Mouse (Mus musculus): Measurements from ENCODE around the gene Akr1e1. TPM values are rescaled to one million over a fixed set of nuclear protein-coding genes. Genes with fewer than 3 reads are reported as not detected.
A peak's percentile ranks its signal among the peaks of the same experiment; 100 is the strongest.
"Not testable (repeated sequence)": the region's sequence is repeated elsewhere in the genome, so short reads cannot be mapped to it uniquely, and the experiment has no call there.

Akr1e1 gene
- 21.1 and 25.3 TPM in 2 replicates for polyA plus RNA-seq (2012; rRNA removed)

DNA sequence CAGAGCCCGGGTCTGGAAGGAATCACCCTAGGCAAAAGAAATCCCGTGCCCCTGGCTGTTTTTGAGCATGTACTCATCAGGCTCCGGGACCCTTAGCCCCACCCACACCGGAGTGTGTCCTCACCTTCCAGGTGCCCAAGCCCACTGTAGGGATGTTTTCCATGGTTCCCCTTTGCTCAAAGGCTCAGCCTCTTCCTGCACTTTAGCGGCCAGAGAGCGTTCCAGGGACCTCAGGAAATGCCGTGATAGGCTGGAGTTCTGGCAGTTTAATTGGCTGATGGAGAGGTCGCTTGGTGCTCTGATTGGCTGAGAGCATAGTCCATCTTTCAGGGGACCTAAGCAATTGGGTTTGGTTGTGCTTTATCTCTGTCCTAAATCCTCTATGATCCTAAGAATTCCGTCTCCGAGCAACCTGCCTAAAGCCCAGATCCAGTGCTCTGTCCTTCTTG is at the start of gene Akr1e1:
Gene Akr1e1 (minus strand): TSS at position 214 of the 449 bp plus-strand sequence.
- 7% methylated on average over 10 of the region's 10 CpGs for WGBS
- no peaks in the 10 kb centered on the region for H3K27me3 ChIP-seq (ENCODE audit: control insufficient read depth, insufficient read depth, low read length)
- TF ChIP-seq POLR2A (IDR thresholded peaks at IDR 0.05; ENCODE audit: borderline replicate concordance, insufficient read depth, low read length): peak; percentile 61; the same call in 1 of the 2 replicates
- TF ChIP-seq CTCF (IDR thresholded peaks at IDR 0.05; ENCODE audit: borderline replicate concordance, insufficient read depth, low read depth, low read length): no peak
- 0 out of 2 replicates have a peak, but pooled peaks cover 2% of the 10 kb centered on the region for H3K4me1 ChIP-seq (ENCODE audit: control insufficient read depth, insufficient read depth, low read length)
- H3K4me3 ChIP-seq (replicated peaks; ENCODE audit: insufficient read depth, low read depth, low read length): peak within 1 kb of the TSS; percentile 93
- DNase-seq: peak; percentile 90 to 97
- H3K27ac ChIP-seq (ENCODE audit: insufficient read depth, low read length): peak within 1 kb of the TSS; percentile 76

DNA sequence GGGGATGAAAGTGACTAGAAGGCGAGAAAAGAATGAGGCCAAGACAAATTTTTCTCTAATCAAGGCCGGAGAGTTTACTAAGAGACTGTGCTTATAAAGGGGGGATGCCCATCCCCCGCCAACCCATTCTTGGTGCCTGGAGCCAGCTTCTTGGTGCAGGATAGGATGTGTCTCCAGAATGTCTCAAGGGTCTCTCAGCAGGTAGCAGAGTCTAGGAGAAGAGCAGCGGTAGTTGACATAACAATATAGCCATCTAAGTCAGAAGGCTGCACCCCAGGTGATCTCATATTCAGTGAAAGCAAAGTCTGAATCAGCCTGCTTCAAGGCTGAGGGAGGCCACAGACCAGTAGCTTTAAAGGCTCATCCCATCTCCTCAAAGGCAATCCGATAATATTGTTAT is 49.4 kb upstream of the Akr1e1 start:
- H3K4me1 ChIP-seq (ENCODE audit: control insufficient read depth, insufficient read depth, low read length): no peaks in the 10 kb centered on the region
- H3K27me3 ChIP-seq (ENCODE audit: control insufficient read depth, insufficient read depth, low read length): no peaks in the 10 kb centered on the region
- DNase-seq: no peak
- TF ChIP-seq POLR2A (IDR thresholded peaks at IDR 0.05; ENCODE audit: borderline replicate concordance, insufficient read depth, low read length) (no peak), CTCF (IDR thresholded peaks at IDR 0.05; ENCODE audit: borderline replicate concordance, insufficient read depth, low read depth, low read length) (no peak)
- H3K4me3 ChIP-seq (replicated peaks; ENCODE audit: insufficient read depth, low read depth, low read length): no peak overlapping the region
- 72% methylated on average over 5 of the region's 5 CpGs for WGBS
- no peak overlapping the region for H3K27ac ChIP-seq (ENCODE audit: insufficient read depth, low read length)

DNA sequence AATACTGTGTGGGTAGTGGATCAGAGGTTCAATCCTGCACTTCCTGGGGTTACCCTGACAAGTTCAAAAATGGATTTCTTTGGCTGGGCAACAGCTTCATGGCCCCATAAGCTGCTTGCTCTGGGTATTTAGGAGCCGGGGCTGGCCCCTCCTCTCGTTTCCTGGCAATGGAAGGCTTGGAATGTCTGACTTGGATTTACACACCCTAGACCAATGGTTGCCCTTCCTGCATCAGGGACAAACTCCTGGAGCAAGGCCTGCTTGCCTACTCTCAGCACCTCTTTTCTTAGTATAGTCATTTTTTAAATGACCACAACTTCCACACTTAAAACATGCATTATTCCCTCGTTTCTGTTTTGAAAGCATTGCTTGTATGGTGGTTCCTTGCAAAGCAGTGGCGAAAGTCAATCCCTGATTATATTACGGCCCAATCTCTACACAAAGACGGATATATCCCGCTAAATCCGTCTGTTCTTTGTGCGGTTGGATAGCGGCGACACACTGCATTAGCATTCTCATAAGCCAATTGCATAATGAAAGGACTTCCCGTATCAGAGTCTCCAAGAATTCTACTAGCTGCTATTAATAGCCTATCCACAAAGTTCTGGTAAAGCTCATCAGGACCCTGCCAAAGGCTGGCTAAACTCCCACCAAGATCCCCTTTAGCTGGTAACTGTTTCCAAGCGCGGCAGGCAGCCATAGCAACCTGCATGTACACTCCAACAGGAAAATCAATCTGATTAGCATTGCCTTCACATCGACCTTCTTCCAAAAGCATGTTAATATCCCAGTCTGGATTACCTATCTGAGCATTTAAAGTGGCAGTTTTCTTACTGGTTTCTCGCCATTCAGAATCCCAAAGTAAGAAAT is 47.5 kb upstream of the Akr1e1 start:
- no peak overlapping the region for H3K27ac ChIP-seq (ENCODE audit: insufficient read depth, low read length)
- no peaks in the 10 kb centered on the region for H3K27me3 ChIP-seq (ENCODE audit: control insufficient read depth, insufficient read depth, low read length)
- DNase-seq: no peak
- 78% methylated on average over 16 of the region's 16 CpGs for WGBS
- TF ChIP-seq CTCF (IDR thresholded peaks at IDR 0.05; ENCODE audit: borderline replicate concordance, insufficient read depth, low read depth, low read length) (no peak), POLR2A (IDR thresholded peaks at IDR 0.05; ENCODE audit: borderline replicate concordance, insufficient read depth, low read length) (no peak)
- H3K4me1 ChIP-seq (ENCODE audit: control insufficient read depth, insufficient read depth, low read length): no peaks in the 10 kb centered on the region
- no peak overlapping the region for H3K4me3 ChIP-seq (replicated peaks; ENCODE audit: insufficient read depth, low read depth, low read length)

DNA sequence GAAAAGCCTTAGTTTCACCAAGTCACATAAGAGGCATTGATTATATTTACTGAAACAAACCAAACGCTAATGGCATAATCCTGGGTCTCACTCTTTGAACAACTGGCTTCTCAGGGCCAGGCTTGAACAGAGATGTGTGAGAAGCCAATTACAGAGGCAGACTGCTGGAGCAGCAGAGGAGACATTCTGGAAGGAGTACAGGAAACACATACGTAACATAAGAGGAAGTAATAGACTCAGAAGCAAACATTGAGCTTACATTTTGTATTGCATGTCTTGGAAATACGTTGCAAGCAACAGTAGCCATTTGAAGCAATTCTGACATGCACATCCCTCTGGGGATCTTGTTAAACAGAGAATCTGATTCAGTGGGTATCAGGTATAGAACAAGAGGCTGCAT is 41.2 kb upstream of the Akr1e1 start:
- DNase-seq: no peak
- H3K27me3 ChIP-seq (ENCODE audit: control insufficient read depth, insufficient read depth, low read length): no peaks in the 10 kb centered on the region
- TF ChIP-seq CTCF (IDR thresholded peaks at IDR 0.05; ENCODE audit: borderline replicate concordance, insufficient read depth, low read depth, low read length): no peak
- TF ChIP-seq POLR2A (IDR thresholded peaks at IDR 0.05; ENCODE audit: borderline replicate concordance, insufficient read depth, low read length): no peak
- no peak overlapping the region for H3K27ac ChIP-seq (ENCODE audit: insufficient read depth, low read length)
- no peak overlapping the region for H3K4me3 ChIP-seq (replicated peaks; ENCODE audit: insufficient read depth, low read depth, low read length)
- no peaks in the 10 kb centered on the region for H3K4me1 ChIP-seq (ENCODE audit: control insufficient read depth, insufficient read depth, low read length)
- WGBS: 74% methylated on average over 3 of the region's 3 CpGs

DNA sequence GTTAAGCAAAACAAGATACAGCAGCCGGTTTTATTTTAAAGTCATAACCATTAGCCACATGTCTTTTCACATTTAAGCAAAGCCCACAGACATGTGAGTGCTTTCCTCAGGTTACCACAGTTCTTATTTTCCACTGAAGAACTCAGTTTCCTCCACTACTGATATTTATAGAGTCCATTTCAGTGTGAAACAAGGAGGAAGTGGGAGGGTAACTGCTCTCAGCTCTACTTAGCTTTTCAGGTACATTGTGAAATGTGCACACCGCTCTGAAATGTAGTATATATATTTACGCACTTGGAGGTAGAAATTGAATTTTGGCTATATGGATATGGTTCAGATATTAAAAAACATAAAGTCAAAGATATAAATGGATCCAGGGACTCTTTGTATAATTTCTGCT is 36.3 kb upstream of the Akr1e1 start:
- H3K4me3 ChIP-seq (replicated peaks; ENCODE audit: insufficient read depth, low read depth, low read length): no peak overlapping the region
- H3K27me3 ChIP-seq (ENCODE audit: control insufficient read depth, insufficient read depth, low read length): no peaks in the 10 kb centered on the region
- H3K27ac ChIP-seq (ENCODE audit: insufficient read depth, low read length): no peak overlapping the region
- 94% methylated on average over 3 of the region's 3 CpGs for WGBS
- no peaks in the 10 kb centered on the region for H3K4me1 ChIP-seq (ENCODE audit: control insufficient read depth, insufficient read depth, low read length)
- TF ChIP-seq CTCF (IDR thresholded peaks at IDR 0.05; ENCODE audit: borderline replicate concordance, insufficient read depth, low read depth, low read length) (no peak), POLR2A (IDR thresholded peaks at IDR 0.05; ENCODE audit: borderline replicate concordance, insufficient read depth, low read length) (no peak)
- no peak for DNase-seq

DNA sequence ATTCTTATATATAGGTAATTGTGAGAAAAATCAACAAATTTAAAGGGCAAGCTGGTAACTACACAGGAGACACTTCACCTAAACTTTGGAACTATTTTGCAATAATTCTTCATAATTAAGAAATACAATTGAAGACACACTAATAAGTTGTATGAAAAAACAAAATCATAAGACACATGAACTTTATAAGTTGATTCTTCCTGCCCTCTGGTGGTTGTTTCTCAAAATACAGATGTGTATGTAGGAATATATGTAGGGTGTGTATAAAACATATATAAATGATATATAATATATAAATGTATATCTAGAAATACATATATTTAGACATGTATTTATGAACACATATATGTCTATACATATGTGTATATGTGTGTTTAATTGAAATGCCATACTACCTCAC is 1.9 kb upstream of the Akr1e1 start:
- TF ChIP-seq POLR2A (IDR thresholded peaks at IDR 0.05; ENCODE audit: borderline replicate concordance, insufficient read depth, low read length): no peak
- no peak for TF ChIP-seq CTCF (IDR thresholded peaks at IDR 0.05; ENCODE audit: borderline replicate concordance, insufficient read depth, low read depth, low read length)
- Histone ChIP-seq H3K27me3 (ENCODE audit: control insufficient read depth, insufficient read depth, low read length) (no peaks in the 10 kb centered on the region), H3K27ac (ENCODE audit: insufficient read depth, low read length) (no peak overlapping the region), H3K4me1 (ENCODE audit: control insufficient read depth, insufficient read depth, low read length) (0 out of 2 replicates have a peak, but pooled peaks cover 2% of the 10 kb centered on the region), H3K4me3 (replicated peaks; ENCODE audit: insufficient read depth, low read depth, low read length) (no peak overlapping the region)
- no peak for DNase-seq

DNA sequence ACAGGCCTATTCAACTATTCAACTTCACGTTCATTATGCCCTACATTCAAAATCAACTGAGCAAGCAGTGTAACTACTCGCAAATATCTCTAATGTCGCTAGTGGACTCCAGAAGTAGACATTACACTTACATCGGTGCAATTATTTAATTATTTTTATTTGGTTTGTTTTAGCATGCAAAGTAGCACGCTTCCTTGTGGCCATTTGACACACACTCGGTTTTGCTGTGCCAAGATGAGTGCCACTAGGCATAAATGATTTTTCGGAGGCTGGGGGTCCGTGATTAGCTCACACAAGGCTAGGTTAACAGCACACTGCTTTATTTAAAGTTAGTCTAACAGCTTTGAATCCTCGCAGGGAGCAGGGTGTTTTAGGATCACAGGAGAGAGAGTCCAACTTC is 444 bp downstream of the Akr1e1 start:
- H3K27ac ChIP-seq (ENCODE audit: insufficient read depth, low read length): peak overlapping the region; percentile 76
- WGBS: 10% methylated on average over 9 of the region's 9 CpGs
- no peak for DNase-seq
- 0 out of 2 replicates have a peak, but pooled peaks cover 2% of the 10 kb centered on the region for H3K4me1 ChIP-seq (ENCODE audit: control insufficient read depth, insufficient read depth, low read length)
- H3K27me3 ChIP-seq (ENCODE audit: control insufficient read depth, insufficient read depth, low read length): no peaks in the 10 kb centered on the region
- peak overlapping the region; percentile 93 for H3K4me3 ChIP-seq (replicated peaks; ENCODE audit: insufficient read depth, low read depth, low read length)
- no peak for TF ChIP-seq POLR2A (IDR thresholded peaks at IDR 0.05; ENCODE audit: borderline replicate concordance, insufficient read depth, low read length)
- TF ChIP-seq CTCF (IDR thresholded peaks at IDR 0.05; ENCODE audit: borderline replicate concordance, insufficient read depth, low read depth, low read length): no peak

DNA sequence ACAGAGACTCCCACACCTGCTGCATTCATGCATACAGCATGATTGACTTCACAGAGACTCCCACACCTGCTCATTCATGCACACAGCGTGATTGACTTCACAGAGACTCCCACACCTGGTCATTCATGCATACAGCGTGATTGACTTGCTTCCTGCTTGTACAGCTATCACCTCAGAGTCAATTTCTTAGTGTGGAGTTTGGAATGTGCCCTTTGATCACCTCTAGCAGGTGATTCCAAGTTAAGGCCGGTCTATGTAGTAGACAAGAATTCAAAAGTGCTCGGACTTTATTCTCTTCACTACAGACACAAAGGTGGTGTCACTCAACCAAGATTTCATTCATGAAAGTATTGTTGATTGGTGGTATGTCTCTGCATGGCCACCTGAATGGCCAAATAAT is 2.2 kb downstream of the Akr1e1 start:
- no peak for DNase-seq
- Histone ChIP-seq H3K27me3 (ENCODE audit: control insufficient read depth, insufficient read depth, low read length) (no peaks in the 10 kb centered on the region), H3K4me3 (replicated peaks; ENCODE audit: insufficient read depth, low read depth, low read length) (no peak overlapping the region), H3K27ac (ENCODE audit: insufficient read depth, low read length) (no peak overlapping the region), H3K4me1 (ENCODE audit: control insufficient read depth, insufficient read depth, low read length) (0 out of 2 replicates have a peak, but pooled peaks cover 2% of the 10 kb centered on the region)
- TF ChIP-seq POLR2A (IDR thresholded peaks at IDR 0.05; ENCODE audit: borderline replicate concordance, insufficient read depth, low read length) (no peak), CTCF (IDR thresholded peaks at IDR 0.05; ENCODE audit: borderline replicate concordance, insufficient read depth, low read depth, low read length) (no peak)
- WGBS: 93% methylated on average over 4 of the region's 4 CpGs

DNA sequence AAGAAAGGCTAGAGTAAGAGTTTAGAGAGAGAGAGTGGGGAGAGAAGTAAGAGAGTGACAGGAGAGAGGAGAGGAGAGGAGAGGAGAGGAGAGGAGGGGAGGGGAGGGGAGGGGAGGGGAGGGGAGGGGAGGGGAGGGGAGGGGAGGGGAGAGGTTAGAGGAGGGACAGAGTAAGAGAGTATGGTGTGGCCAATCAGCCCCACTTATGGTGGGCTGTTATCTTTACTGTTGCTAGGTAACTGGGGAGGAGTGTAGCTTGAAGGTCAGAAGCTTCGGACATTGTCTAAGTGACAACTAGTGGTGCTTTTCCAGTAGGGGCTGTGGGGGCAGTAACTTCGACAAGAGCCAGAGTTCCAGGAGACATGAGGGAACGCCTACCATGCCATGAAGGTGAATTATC is 5.5 kb downstream of the Akr1e1 start:
- not testable (repeated sequence) for H3K4me3 ChIP-seq (replicated peaks; ENCODE audit: insufficient read depth, low read depth, low read length); H3K4me1 ChIP-seq (ENCODE audit: control insufficient read depth, insufficient read depth, low read length); H3K27me3 ChIP-seq (ENCODE audit: control insufficient read depth, insufficient read depth, low read length); H3K27ac ChIP-seq (ENCODE audit: insufficient read depth, low read length); DNase-seq
- WGBS: 65% methylated on average over 3 of the region's 3 CpGs
